Mouse (Mus musculus): ENCODE data around the gene Tns4. TPM values are rescaled to one million over a fixed set of nuclear protein-coding genes. Genes with fewer than 3 reads are reported as not detected.

Gene Tns4
- polyA plus RNA-seq, 1 experiment from 2014 or later, result 0.22 TPM

DNA sequence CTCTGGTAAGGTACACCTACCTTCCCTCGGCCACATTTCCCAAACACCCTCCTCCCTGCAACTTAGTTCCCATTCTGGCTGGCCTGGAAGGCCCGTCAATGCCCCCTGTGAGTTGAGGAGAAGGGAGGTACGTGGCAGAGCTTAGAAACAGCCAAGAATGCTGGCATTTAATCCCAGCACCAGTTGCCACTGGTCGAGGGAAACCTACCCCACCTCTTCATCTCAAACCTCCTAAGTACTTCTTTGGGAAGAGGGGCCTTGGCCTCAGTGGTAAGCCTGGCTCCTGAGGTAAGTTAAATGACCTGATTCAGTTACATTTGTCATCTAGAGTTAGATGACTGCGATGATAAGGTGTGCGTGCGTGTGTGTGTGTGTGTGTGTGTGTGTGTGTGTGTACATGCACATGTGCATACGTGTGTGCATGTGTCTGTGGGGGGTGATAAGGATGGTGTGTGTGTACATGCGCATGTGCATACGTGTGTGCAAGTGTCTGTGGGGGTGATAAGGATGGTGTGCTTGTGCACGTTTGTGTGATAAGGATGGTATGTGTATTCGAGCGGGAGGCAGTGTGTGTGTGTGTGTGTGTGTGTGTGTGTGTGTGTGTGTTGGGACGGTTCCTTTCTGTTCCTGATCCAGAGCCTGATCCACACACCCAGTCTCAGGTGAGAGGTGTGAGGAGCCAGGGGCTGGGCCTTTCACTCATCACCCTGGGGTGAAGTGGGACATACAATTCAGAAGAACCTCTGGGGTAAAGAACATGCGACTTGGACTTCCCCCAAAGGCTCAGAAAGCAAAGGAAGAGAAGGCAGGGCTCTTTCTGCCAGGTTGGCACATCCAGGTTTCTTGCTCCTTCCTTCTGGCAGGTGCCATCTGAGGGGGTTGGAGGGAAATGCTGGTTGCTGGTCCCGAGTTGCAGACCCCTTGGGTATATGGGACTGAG, 47.0 kb downstream of the Tns4 start:
- H3K4me2 ChIP-seq (ENCODE audit: low read length), result peak overlapping the region; percentile 99
- no peaks in the 10 kb centered on the region for H3K9me3 ChIP-seq (ENCODE audit: control insufficient read depth, low read length)
- H3K9ac ChIP-seq (replicated peaks; ENCODE audit: low read length), result peak overlapping the region; percentile 77
- ATAC-seq (ENCODE audit: low FRiP score, low TSS enrichment), result no peak
- WGBS, result 60% methylated on average over 16 of the region's 16 CpGs
- DNase-seq, result no peak
- H3K4me1 ChIP-seq (ENCODE audit: control insufficient read depth, insufficient read depth, low read length), result peaks cover 15% of the 10 kb centered on the region
- no peaks in the 10 kb centered on the region for H3K36me3 ChIP-seq (ENCODE audit: control insufficient read depth, insufficient read depth, low read length)
- H3K27ac ChIP-seq (replicated peaks; ENCODE audit: low read depth, low read length), result peak overlapping the region; percentile 70
- peak overlapping the region; percentile 57 for H3K4me3 ChIP-seq (replicated peaks; ENCODE audit: low read depth, low read length)
- no peaks in the 10 kb centered on the region for H3K27me3 ChIP-seq (ENCODE audit: control insufficient read depth, insufficient read depth, low read length)

- peak within 1 kb of the TSS; percentile 99 for H3K4me2 ChIP-seq (ENCODE audit: low read length)
- peak within 1 kb of the TSS; percentile 77 for H3K9ac ChIP-seq (replicated peaks; ENCODE audit: low read length)
- DNase-seq, result peak; percentile 83
- peaks cover 15% of the 10 kb centered on the region for H3K4me1 ChIP-seq (ENCODE audit: control insufficient read depth, insufficient read depth, low read length)
- peak; percentile 63 for ATAC-seq (ENCODE audit: low FRiP score, low TSS enrichment)
- H3K36me3 ChIP-seq (ENCODE audit: control insufficient read depth, insufficient read depth, low read length), result no peaks in the 10 kb centered on the region
- under 1% methylated on average over 63 of the region's 63 CpGs for WGBS
- no peaks in the 10 kb centered on the region for H3K27me3 ChIP-seq (ENCODE audit: control insufficient read depth, insufficient read depth, low read length)
- H3K4me3 ChIP-seq (replicated peaks; ENCODE audit: low read depth, low read length), result peak within 1 kb of the TSS; percentile 57
- peak within 1 kb of the TSS; percentile 70 for H3K27ac ChIP-seq (replicated peaks; ENCODE audit: low read depth, low read length)
- H3K9me3 ChIP-seq (ENCODE audit: control insufficient read depth, low read length), result no peaks in the 10 kb centered on the region
These were observed 47.9 kb downstream of the Tns4 start, which contains the start of gene Igfbp4 for GRCm38 (mm10) chr11:99041051-99041729. Igfbp4 (plus strand) TSS chr11:99041244.

- ATAC-seq (ENCODE audit: low FRiP score, low TSS enrichment) (peak; percentile 53; the same call in 1 of the 2 replicates), DNase-seq (peak; percentile 83)
- Histone ChIP-seq H3K9me3 (ENCODE audit: control insufficient read depth, low read length) (no peaks in the 10 kb centered on the region), H3K4me3 (replicated peaks; ENCODE audit: low read depth, low read length) (peak overlapping the region; percentile 57), H3K4me2 (ENCODE audit: low read length) (peak overlapping the region; percentile 99), H3K9ac (replicated peaks; ENCODE audit: low read length) (peak overlapping the region; percentile 77), H3K36me3 (ENCODE audit: control insufficient read depth, insufficient read depth, low read length) (no peaks in the 10 kb centered on the region), H3K27ac (replicated peaks; ENCODE audit: low read depth, low read length) (peak overlapping the region; percentile 70), H3K27me3 (ENCODE audit: control insufficient read depth, insufficient read depth, low read length) (no peaks in the 10 kb centered on the region), H3K4me1 (ENCODE audit: control insufficient read depth, insufficient read depth, low read length) (peaks cover 15% of the 10 kb centered on the region)
- WGBS, result 1% methylated on average over 17 of the region's 17 CpGs
These were observed 48.6 kb downstream of the Tns4 start for GRCm38 (mm10) chr11:99040346-99040974.

DNA sequence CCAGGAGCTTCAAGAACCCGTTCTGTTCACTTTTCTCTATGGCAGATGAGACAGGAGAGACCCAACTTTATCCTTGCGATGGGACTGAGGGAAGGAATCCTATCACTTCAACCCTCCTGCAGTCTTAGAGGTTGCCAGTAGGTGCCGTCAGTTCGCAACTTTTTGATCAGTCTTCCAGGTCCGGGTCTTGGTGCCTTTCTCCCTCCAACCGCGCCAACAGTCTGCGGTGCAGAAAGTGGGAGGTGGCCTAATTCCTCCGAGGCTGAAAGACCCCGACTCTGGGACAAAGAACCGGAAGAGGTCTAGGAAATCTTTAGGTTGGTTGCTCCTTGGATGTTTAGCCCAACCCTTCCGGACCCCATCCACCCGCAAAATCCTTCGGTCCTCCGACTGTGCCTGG, 49.3 kb downstream of the Tns4 start:
- ATAC-seq (ENCODE audit: low FRiP score, low TSS enrichment) (peak; percentile 82), DNase-seq (peak; percentile 94)
- H3K4me1 ChIP-seq (ENCODE audit: control insufficient read depth, insufficient read depth, low read length), result peaks cover 15% of the 10 kb centered on the region
- no peaks in the 10 kb centered on the region for H3K9me3 ChIP-seq (ENCODE audit: control insufficient read depth, low read length)
- peak overlapping the region; percentile 70 for H3K27ac ChIP-seq (replicated peaks; ENCODE audit: low read depth, low read length)
- H3K36me3 ChIP-seq (ENCODE audit: control insufficient read depth, insufficient read depth, low read length), result no peaks in the 10 kb centered on the region
- peak overlapping the region; percentile 57 for H3K4me3 ChIP-seq (replicated peaks; ENCODE audit: low read depth, low read length)
- under 1% methylated on average over 15 of the region's 15 CpGs for WGBS
- H3K27me3 ChIP-seq (ENCODE audit: control insufficient read depth, insufficient read depth, low read length), result no peaks in the 10 kb centered on the region
- H3K4me2 ChIP-seq (ENCODE audit: low read length), result peak overlapping the region; percentile 99
- H3K9ac ChIP-seq (replicated peaks; ENCODE audit: low read length), result peak overlapping the region; percentile 77

GRCm38 (mm10) chr11:99036254-99036653, 52.9 kb downstream of the Tns4 start:
- H3K27ac ChIP-seq (replicated peaks; ENCODE audit: low read depth, low read length), result no peak overlapping the region
- no peaks in the 10 kb centered on the region for H3K9me3 ChIP-seq (ENCODE audit: control insufficient read depth, low read length)
- H3K4me1 ChIP-seq (ENCODE audit: control insufficient read depth, insufficient read depth, low read length), result peaks cover 10% of the 10 kb centered on the region
- 76% methylated on average over 6 of the region's 6 CpGs for WGBS
- no peak overlapping the region for H3K4me3 ChIP-seq (replicated peaks; ENCODE audit: low read depth, low read length)
- no peaks in the 10 kb centered on the region for H3K27me3 ChIP-seq (ENCODE audit: control insufficient read depth, insufficient read depth, low read length)
- no peaks in the 10 kb centered on the region for H3K36me3 ChIP-seq (ENCODE audit: control insufficient read depth, insufficient read depth, low read length)
- H3K9ac ChIP-seq (replicated peaks; ENCODE audit: low read length), result no peak overlapping the region
- H3K4me2 ChIP-seq (ENCODE audit: low read length), result no peak overlapping the region
- ATAC-seq (ENCODE audit: low FRiP score, low TSS enrichment), result no peak
- DNase-seq, result no peak

- ATAC-seq (ENCODE audit: low FRiP score, low TSS enrichment) (no peak), DNase-seq (no peak)
- Histone ChIP-seq H3K27me3 (ENCODE audit: control insufficient read depth, insufficient read depth, low read length) (no peaks in the 10 kb centered on the region), H3K9me3 (ENCODE audit: control insufficient read depth, low read length) (no peaks in the 10 kb centered on the region), H3K27ac (replicated peaks; ENCODE audit: low read depth, low read length) (no peak overlapping the region), H3K9ac (replicated peaks; ENCODE audit: low read length) (no peak overlapping the region), H3K4me2 (ENCODE audit: low read length) (no peak overlapping the region), H3K4me1 (ENCODE audit: control insufficient read depth, insufficient read depth, low read length) (peaks cover 2% of the 10 kb centered on the region; the same call in 1 of the 2 replicates), H3K4me3 (replicated peaks; ENCODE audit: low read depth, low read length) (no peak overlapping the region), H3K36me3 (ENCODE audit: control insufficient read depth, insufficient read depth, low read length) (no peaks in the 10 kb centered on the region)
- WGBS, result 72% methylated on average over 4 of the region's 4 CpGs
These were observed 53.8 kb downstream of the Tns4 start for GRCm38 (mm10) chr11:99035350-99035749.

GRCm38 (mm10) chr11:99026899-99027440, 62.1 kb downstream of the Tns4 start:
- Histone ChIP-seq H3K27ac (replicated peaks; ENCODE audit: low read depth, low read length) (no peak overlapping the region), H3K4me1 (ENCODE audit: control insufficient read depth, insufficient read depth, low read length) (peaks cover 8% of the 10 kb centered on the region), H3K4me3 (replicated peaks; ENCODE audit: low read depth, low read length) (no peak overlapping the region), H3K36me3 (ENCODE audit: control insufficient read depth, insufficient read depth, low read length) (no peaks in the 10 kb centered on the region), H3K4me2 (ENCODE audit: low read length) (no peak overlapping the region), H3K9ac (replicated peaks; ENCODE audit: low read length) (no peak overlapping the region), H3K9me3 (ENCODE audit: control insufficient read depth, low read length) (no peaks in the 10 kb centered on the region), H3K27me3 (ENCODE audit: control insufficient read depth, insufficient read depth, low read length) (no peaks in the 10 kb centered on the region)
- ATAC-seq (ENCODE audit: low FRiP score, low TSS enrichment), result no peak
- 89% methylated on average over 12 of the region's 12 CpGs for WGBS
- DNase-seq, result no peak

GRCm38 (mm10) chr11:99025878-99026277, 63.2 kb downstream of the Tns4 start:
- DNase-seq (no peak), ATAC-seq (ENCODE audit: low FRiP score, low TSS enrichment) (no peak)
- peaks cover 8% of the 10 kb centered on the region for H3K4me1 ChIP-seq (ENCODE audit: control insufficient read depth, insufficient read depth, low read length)
- H3K9ac ChIP-seq (replicated peaks; ENCODE audit: low read length), result no peak overlapping the region
- no peaks in the 10 kb centered on the region for H3K27me3 ChIP-seq (ENCODE audit: control insufficient read depth, insufficient read depth, low read length)
- H3K27ac ChIP-seq (replicated peaks; ENCODE audit: low read depth, low read length), result no peak overlapping the region
- no peak overlapping the region for H3K4me2 ChIP-seq (ENCODE audit: low read length)
- 83% methylated on average over 6 of the region's 6 CpGs for WGBS
- no peaks in the 10 kb centered on the region for H3K9me3 ChIP-seq (ENCODE audit: control insufficient read depth, low read length)
- H3K36me3 ChIP-seq (ENCODE audit: control insufficient read depth, insufficient read depth, low read length), result no peaks in the 10 kb centered on the region
- H3K4me3 ChIP-seq (replicated peaks; ENCODE audit: low read depth, low read length), result no peak overlapping the region
